Mouse (Mus musculus) stomach, postnatal 0 days (tissue): ENCODE data around the gene Pde4c.

ENCODE experiments used
- CTCF ChIP-seq: IDR thresholded peaks from 2 replicates; pipeline ENCODE4 v1.5.1; 2016; ENCODE audit warnings: antibody characterized with exemption, low read depth, mild to moderate bottlenecking, moderate library complexity
- EP300 ChIP-seq: optimal IDR thresholded peaks from 2 replicates; pipeline ENCODE3; 2016; ENCODE audit warnings: antibody characterized with exemption

GRCm38 (mm10) chr8:70764676-70765075 lies 41.2 kb downstream of the Pde4c start:
- TF ChIP-seq CTCF (no peak), EP300 (no peak)
